Mouse (Mus musculus) heart, postnatal 0 days (tissue): ENCODE data around the gene Gstt2. TPM values are rescaled to one million over a fixed set of nuclear protein-coding genes. Genes with fewer than 3 reads are reported as not detected.
A peak's percentile ranks its signal among the peaks of the same experiment; 100 is the strongest.

Experiments
- ATAC-seq: fragments of 200-750 bp; cut with Nextera tagmentation; 2 replicates; pipeline ENCODE4 v1.8.0; 2017; ENCODE audit warnings: low read depth, moderate number of reproducible peaks, moderate library complexity; ENCODE audit not compliant: insufficient read depth
- DNase-seq: peaks from one replicate; pipeline ENCODE4 v3.0.0-alpha.2; 2016; ENCODE audit warnings: low spot score
- H3K27ac ChIP-seq: fragments of 300-500 bp; sonication (generic); 2 replicates; pipeline ENCODE4 v1.5.1; 2014; ENCODE audit warnings: low read depth, mild to moderate bottlenecking
- H3K27me3 ChIP-seq: fragments of 300-500 bp; sonication (generic); 2 replicates; pipeline ENCODE4 v1.6.1; 2014; ENCODE audit warnings: low read length, mixed read lengths; ENCODE audit not compliant: control insufficient read depth, insufficient read depth
- H3K36me3 ChIP-seq: fragments of 300-500 bp; sonication (generic); replicated peaks from 2 replicates; pipeline ENCODE4 v1.6.1; 2014; ENCODE audit warnings: low read length, mixed read lengths; ENCODE audit not compliant: control insufficient read depth, insufficient read depth
- H3K4me1 ChIP-seq: fragments of 300-500 bp; sonication (generic); 2 replicates; pipeline ENCODE4 v1.6.1; 2014; ENCODE audit warnings: antibody characterized with exemption; ENCODE audit not compliant: control insufficient read depth, insufficient read depth
- H3K4me2 ChIP-seq: fragments of 300-500 bp; sonication (generic); 2 replicates; pipeline ENCODE4 v1.6.1; 2014; ENCODE audit warnings: low read depth, mild to moderate bottlenecking, low read length, moderate library complexity
- H3K4me3 ChIP-seq: fragments of 300-500 bp; sonication (generic); 2 replicates; pipeline ENCODE4 v1.5.1; 2014; ENCODE audit warnings: low read depth, low read length
- H3K9ac ChIP-seq: fragments of 300-500 bp; sonication (generic); replicated peaks from 2 replicates; pipeline ENCODE4 v1.6.1; 2014; ENCODE audit warnings: low read depth, low read length, mixed read lengths
- H3K9me3 ChIP-seq: fragments of 300-500 bp; sonication (generic); replicated peaks from 2 replicates; pipeline ENCODE4 v1.6.1; 2016; ENCODE audit warnings: low read length; ENCODE audit not compliant: control insufficient read depth
- CTCF ChIP-seq: IDR thresholded peaks from 2 replicates; pipeline ENCODE4 v1.5.1; 2016; ENCODE audit warnings: antibody characterized with exemption, control low read depth, low read depth
- EP300 ChIP-seq: IDR thresholded peaks from 2 replicates; pipeline ENCODE4 v1.6.1; 2016; ENCODE audit warnings: antibody characterized with exemption, low read depth
- WGBS: fragments of 180-500 bp; shearing (Covaris S2); extraction: QIAGEN DNeasy Blood & Tissue Kit; methylation state at CpG from one replicate; pipeline ENCODE4 v1.1.7; 2014; 5-methylcytosine and 5-hydroxymethylcytosine counted together
- polyA plus RNA-seq: library from polyadenylated mRNA; unstranded; fragments of >200 nt; fragmentation: Nextera tagmentation; extraction: Ambion mirVana; gene quantifications from 2 replicates; pipeline ENCODE4 v1.2.1, GENCODE M21; 2015
- total RNA-seq: library from RNA; depleted of rRNA; stranded (reverse); fragments of >200 nt; gene quantifications from 2 replicates; pipeline ENCODE4 v1.2.3, GENCODE M21; 2014; ENCODE audit warnings: low replicate concordance

The Gstt2 gene
- total and polyA plus RNA-seq, 2 experiments from 2014 or later: 6.0 to 13.0 TPM

DNA sequence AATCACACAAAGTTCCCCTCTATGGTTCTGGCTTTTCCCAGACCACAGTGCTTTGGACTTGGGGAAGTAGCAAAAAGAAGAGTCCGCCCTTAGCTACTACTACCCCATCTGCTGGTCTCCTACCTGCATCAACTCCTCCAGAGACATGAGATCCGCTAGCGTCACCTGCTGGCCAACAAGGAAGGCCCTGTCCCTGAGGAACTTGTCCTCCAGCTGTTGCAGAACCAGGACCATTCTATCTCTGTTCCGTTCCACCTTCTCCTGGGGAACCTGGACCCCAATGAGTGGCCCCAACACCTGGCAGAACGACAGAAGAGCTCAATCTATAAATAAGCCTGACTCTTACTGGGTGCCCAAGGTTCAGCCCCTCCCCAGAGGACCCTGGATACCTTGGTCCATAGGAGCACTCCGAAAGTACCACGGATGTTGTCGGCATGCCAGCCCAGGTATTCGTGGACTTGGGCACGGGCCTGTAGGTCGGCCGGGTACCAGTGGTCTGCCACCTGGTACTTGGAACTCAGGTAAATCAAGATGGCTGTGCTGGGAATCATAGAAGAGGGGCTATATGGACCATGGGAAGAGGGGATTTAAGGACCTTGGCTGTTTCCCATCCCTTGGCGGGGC is 4.8 kb downstream of the Gstt2 start:
- no peaks in the 10 kb centered on the region for H3K9me3 ChIP-seq
- no peak overlapping the region for H3K27ac ChIP-seq
- no peak overlapping the region for H3K4me2 ChIP-seq
- no peak for ATAC-seq
- peaks cover 32% of the 10 kb centered on the region for H3K4me1 ChIP-seq
- H3K27me3 ChIP-seq: no peaks in the 10 kb centered on the region
- no peak overlapping the region for H3K4me3 ChIP-seq
- H3K9ac ChIP-seq: no peak overlapping the region
- H3K36me3 ChIP-seq: no peaks in the 10 kb centered on the region
- WGBS: 51% methylated on average over 13 of the region's 13 CpGs
- DNase-seq: peak; percentile 85
- no peak for TF ChIP-seq EP300
- TF ChIP-seq CTCF: peak; percentile 89

DNA sequence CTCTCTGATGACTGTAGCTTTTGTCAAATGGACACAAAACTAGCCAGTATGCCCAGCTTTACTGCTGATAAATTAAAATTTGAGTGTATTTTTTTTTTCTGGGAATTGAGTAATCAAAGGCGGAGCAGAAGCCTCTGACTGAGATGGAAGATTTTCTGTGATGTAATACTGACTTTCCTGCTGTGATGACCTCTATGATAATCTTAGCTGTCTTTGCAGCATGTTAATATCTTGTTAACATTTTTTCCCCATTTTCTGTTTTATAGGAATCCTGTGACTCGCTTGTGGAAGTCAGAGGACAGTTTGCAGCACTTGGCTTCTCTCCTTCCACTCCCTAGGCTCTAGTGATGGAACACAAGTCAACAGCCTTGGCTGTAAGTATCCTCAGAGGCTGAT is 7.0 kb downstream of the Gstt2 start:
- Histone ChIP-seq H3K4me2 (no peak overlapping the region), H3K4me1 (peaks cover 20% of the 10 kb centered on the region), H3K9ac (no peak overlapping the region), H3K27me3 (no peaks in the 10 kb centered on the region), H3K9me3 (no peaks in the 10 kb centered on the region), H3K27ac (no peak overlapping the region), H3K4me3 (no peak overlapping the region), H3K36me3 (no peaks in the 10 kb centered on the region)
- TF ChIP-seq EP300 (no peak), CTCF (no peak)
- WGBS: 79% methylated on average over 2 of the region's 2 CpGs
- ATAC-seq: no peak
- no peak for DNase-seq

DNA sequence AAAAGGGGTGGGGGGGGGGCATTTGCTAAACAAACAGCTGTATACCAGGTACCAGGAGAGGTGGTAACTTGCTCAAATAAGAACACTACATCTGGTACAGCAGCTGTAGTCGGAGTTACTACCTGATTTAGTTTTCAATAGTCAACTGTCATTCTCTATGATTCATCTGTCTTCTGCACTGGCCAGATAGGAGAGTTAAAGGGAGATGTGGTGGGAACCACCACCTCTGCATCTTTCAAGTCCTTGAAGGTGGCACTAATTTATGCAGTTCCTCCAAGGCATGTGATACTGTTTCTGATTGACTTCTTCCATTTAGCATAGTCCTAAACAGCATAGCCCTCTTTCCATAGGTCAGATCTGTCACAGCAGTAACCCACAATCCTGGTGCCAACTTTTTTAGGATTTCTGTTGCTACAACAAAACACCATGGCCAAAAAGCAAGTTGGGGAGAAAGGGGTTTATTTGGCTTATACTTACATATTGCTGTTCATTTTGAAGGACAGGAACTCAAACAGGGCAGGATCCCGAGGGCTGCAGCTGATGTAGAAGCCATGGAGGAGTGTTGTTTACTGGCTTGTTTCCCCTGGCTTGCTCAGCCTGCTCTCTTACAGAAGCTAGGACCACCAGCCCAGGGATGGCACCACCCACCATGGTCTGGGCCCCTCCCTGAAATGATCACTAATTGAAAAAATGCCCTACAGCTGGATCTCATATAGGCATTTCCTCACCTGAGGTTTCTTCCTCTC is 7.5 kb downstream of the Gstt2 start:
- TF ChIP-seq CTCF (no peak), EP300 (no peak)
- no peak for ATAC-seq
- no peaks in the 10 kb centered on the region for H3K36me3 ChIP-seq
- H3K4me1 ChIP-seq: peaks cover 16% of the 10 kb centered on the region
- no peak overlapping the region for H3K4me3 ChIP-seq
- no peak for DNase-seq
- no peak overlapping the region for H3K4me2 ChIP-seq
- H3K27me3 ChIP-seq: no peaks in the 10 kb centered on the region
- peaks cover under 1% of the 10 kb centered on the region; the same call in 1 of the 2 replicates for H3K9me3 ChIP-seq
- no peak overlapping the region for H3K9ac ChIP-seq
- WGBS: 75% methylated on average over 2 of the region's 2 CpGs
- no peak overlapping the region for H3K27ac ChIP-seq

DNA sequence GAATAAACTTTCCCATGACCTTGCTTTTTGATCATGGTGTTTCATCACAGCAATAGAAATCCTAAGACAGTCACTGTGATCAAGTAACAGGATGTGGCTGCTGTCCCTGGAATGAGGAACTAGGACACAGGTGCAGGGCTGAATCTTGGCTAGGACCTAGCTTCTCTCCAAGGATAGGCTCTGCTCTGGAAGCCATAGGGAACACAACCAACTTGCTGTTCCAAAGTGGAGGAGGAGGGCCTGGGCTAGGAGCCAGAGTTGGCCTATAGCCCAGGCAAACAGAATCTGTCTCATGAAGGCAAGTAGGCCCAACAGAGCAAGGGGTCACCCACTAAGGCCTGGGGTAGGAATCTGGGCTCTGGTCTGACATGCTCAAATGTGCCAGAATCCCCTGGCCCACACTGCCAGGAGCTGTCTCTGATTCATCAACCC is 8.7 kb downstream of the Gstt2 start:
- DNase-seq: no peak
- Histone ChIP-seq H3K9ac (no peak overlapping the region), H3K4me1 (peaks cover 16% of the 10 kb centered on the region), H3K4me3 (no peak overlapping the region), H3K27me3 (no peaks in the 10 kb centered on the region), H3K4me2 (no peak overlapping the region), H3K27ac (no peak overlapping the region), H3K36me3 (no peaks in the 10 kb centered on the region), H3K9me3 (peaks cover 3% of the 10 kb centered on the region; the same call in 1 of the 2 replicates)
- ATAC-seq: no peak
- TF ChIP-seq CTCF (no peak), EP300 (no peak)

DNA sequence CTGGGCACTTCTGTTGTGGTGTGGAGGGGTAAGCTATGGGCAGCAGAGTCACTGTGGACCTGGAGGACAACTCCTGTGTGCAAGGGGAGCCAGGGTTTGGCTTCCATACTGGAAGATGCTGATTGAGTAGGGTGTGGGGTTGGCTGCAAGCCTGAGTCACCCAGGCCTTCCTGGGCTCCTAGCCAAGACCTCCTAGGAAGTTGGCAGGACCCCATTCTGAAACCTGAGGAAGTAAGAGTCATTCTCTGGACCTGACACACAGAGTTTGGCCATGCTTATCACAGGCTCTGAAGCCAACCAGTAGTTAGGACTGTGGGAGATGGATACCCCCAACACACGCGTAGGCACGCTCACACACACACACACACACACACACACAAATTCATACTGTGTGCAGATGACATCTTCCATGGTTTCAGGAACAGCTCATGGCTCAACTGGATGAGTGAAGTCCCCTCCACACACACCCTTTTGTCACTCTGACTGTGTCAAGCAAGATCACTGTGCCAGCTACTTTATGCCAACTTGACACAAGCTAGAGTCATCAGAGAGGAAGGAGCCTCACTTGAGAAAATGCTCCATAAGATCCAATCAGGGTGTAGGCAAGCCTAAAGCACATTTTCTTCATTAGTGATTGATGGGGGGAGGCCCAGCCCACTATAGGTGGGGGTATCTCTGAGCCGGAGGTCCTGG is 9.4 kb downstream of the Gstt2 start:
- peak; percentile 65 for DNase-seq
- Histone ChIP-seq H3K4me3 (no peak overlapping the region), H3K9me3 (peaks cover 3% of the 10 kb centered on the region; the same call in 1 of the 2 replicates), H3K27me3 (no peaks in the 10 kb centered on the region), H3K27ac (no peak overlapping the region), H3K36me3 (no peaks in the 10 kb centered on the region), H3K4me2 (no peak overlapping the region), H3K9ac (no peak overlapping the region), H3K4me1 (peaks cover 16% of the 10 kb centered on the region)
- 0 out of 2 replicates have a peak, but pooled peaks have one; percentile 49 for ATAC-seq
- no peak for TF ChIP-seq CTCF
- no peak for TF ChIP-seq EP300
- WGBS: 65% methylated on average over 4 of the region's 4 CpGs
